Mouse (Mus musculus): ENCODE results near the gene 1700084M14Rik. TPM values are rescaled to one million over a fixed set of nuclear protein-coding genes. Genes with fewer than 3 reads are reported as not detected.
"Not testable (repeated sequence)": the region's sequence is repeated elsewhere in the genome, so short reads cannot be mapped to it uniquely, and the experiment has no call there.

Gene 1700084M14Rik
- not detected in 2 replicates for polyA plus RNA-seq (2015; fragmentation: Nextera tagmentation; extraction: Ambion mirVana)

- H3K9ac ChIP-seq; ATAC-seq (ENCODE audit: borderline replicate concordance, extremely low read depth, low FRiP score, low TSS enrichment); H3K9me3 ChIP-seq; H3K36me3 ChIP-seq; H3K4me3 ChIP-seq; H3K27ac ChIP-seq; H3K4me1 ChIP-seq; H3K27me3 ChIP-seq; H3K4me2 ChIP-seq: not testable (repeated sequence)
- WGBS, result 77% methylated on average over 3 of the region's 3 CpGs
Measured at GRCm38 (mm10) chrX:91575811-91576210, at the start of gene 1700084M14Rik. Gene 1700084M14Rik, minus strand, starts transcription at chrX:91575911.

Other genes with a start within 250 kb of the 1700084M14Rik start
- gene Mageb2, start 244.2 kb downstream of the 1700084M14Rik start, polyA plus RNA-seq (2015; fragmentation: Nextera tagmentation; extraction: Ambion mirVana), result not detected in 2 replicates
- not detected in 2 replicates for gene Gm5072, start 183.4 kb downstream of the 1700084M14Rik start, polyA plus RNA-seq (2015; fragmentation: Nextera tagmentation; extraction: Ambion mirVana)
- gene Gm8914, start 95.8 kb downstream of the 1700084M14Rik start, polyA plus RNA-seq (2015; fragmentation: Nextera tagmentation; extraction: Ambion mirVana), result not detected in 2 replicates
- gene Gm14781, start 56.3 kb upstream of the 1700084M14Rik start, polyA plus RNA-seq (2015; fragmentation: Nextera tagmentation; extraction: Ambion mirVana), result not detected in 2 replicates
- gene Mageb5, start 207.1 kb upstream of the 1700084M14Rik start, polyA plus RNA-seq (2015; fragmentation: Nextera tagmentation; extraction: Ambion mirVana), result not detected in 2 replicates

All from lung, embryonic 15.5 days (tissue).